Mouse (Mus musculus) heart, postnatal 14 days (tissue): ENCODE results near the gene Cetn4. TPM values are rescaled to one million over a fixed set of nuclear protein-coding genes. Genes with fewer than 3 reads are reported as not detected.

Experiments used
- total RNA-seq, 2 experiments: library from RNA; stranded (reverse); gene quantifications; 2 replicates each; pipeline ENCODE4 v1.2.3; 2021

Gene Cetn4
- total RNA-seq, 2 experiments from 2014 or later: 0.76 to 0.79 TPM

Other genes with a start within 250 kb of the Cetn4 start
- not detected for gene Adad1, start 249.2 kb downstream of the Cetn4 start, total RNA-seq
- gene Il2, start 186.7 kb downstream of the Cetn4 start, total RNA-seq: not detected
- gene Il21, start 80.1 kb downstream of the Cetn4 start, total RNA-seq: not detected
- gene Bbs12, start 154 bp downstream of the Cetn4 start, total RNA-seq: 1 to 10 TPM; 1.2 to 1.5 TPM
- gene Fgf2, start 35.6 kb upstream of the Cetn4 start, total RNA-seq: 1 to 10 TPM; 3.2 to 6.6 TPM
- 10 to 100 TPM; 15.6 to 18.3 TPM for gene Spata5, start 107.2 kb upstream of the Cetn4 start, total RNA-seq
- gene Nudt6, start 107.5 kb upstream of the Cetn4 start, total RNA-seq: 10 to 100 TPM; 27.2 to 30.8 TPM